Mouse (Mus musculus) regulatory T cell (primary cell): ENCODE measurements at regions not wholly inside any gene's neighbourhood (a gene's known extent, or its start where the extent isn't known, plus 50 kb on each side); places are given as distances from the start of the nearest gene placed in this dataset.
"Not testable (repeated sequence)": the region's sequence is repeated elsewhere in the genome, so short reads cannot be mapped to it uniquely, and the experiment has no call there.

Source experiments
- in situ Hi-C: fragments of 300-600 bp; cut with MboI, MseI; formaldehyde crosslinking; loops from one replicate; pipeline ENCODE4 v1.15.1; 2025; ENCODE audit warnings: high pct_unique_total_duplicates

DNA sequence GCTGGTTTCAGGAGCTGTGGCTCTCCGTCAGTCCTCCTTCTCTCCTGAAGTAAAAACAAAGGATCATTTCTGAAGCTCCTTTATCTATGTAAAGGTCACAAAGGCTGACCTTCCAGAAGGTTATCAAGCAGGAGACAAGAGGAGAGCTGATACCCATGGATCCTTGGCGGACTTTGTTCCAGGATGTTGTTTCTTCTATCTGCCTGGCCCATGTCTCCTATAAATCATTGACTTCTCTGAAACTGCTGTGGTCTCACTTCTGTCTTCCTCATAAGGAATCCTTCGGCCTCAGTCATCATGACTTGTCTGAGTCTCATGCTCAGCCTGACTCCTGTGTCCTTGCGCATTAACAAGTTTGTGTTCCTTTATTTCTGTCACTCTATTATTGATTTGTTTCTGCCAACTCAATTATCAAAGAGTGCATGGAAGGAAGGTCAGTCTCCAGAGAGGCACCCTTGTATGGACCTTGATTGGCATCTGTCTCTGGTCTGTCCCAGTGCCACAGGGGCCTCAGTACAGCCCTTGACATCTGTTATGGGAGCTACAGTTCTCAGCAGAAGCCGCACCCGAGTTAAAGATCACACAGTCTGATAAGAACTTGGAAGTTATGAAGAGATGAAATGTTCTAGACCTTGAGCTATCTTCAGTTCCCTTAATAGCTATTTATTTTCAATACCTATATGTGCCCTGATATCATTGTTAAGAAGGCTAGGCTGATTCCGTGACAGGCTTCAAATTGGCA lies 53.2 kb upstream of the Dazl start:
- in situ Hi-C loops: no loop called here

GRCm38 (mm10) chr17:50353818-50354217 lies 60.4 kb upstream of the Dazl start:
- in situ Hi-C loops: not testable (repeated sequence)

DNA sequence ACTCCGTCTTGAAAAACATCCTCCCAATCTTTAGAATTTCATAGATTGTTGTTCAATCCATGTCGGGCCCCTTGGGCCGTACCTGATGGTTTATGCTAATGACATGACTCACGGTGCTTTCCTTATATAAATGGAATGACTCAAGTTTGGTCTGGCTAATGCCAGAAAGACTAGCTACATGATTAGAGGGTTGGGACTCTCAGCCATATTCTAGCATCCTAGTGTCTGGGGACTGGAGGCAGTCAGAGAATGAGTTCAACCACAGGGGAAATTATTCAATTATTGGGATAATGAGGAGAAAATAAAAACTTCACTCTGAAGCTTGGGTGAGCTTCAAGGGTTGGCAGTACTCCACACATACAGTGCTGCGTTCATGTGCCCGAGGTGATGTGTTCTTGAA lies 60.9 kb upstream of the Dazl start:
- in situ Hi-C loops: no loop called here

DNA sequence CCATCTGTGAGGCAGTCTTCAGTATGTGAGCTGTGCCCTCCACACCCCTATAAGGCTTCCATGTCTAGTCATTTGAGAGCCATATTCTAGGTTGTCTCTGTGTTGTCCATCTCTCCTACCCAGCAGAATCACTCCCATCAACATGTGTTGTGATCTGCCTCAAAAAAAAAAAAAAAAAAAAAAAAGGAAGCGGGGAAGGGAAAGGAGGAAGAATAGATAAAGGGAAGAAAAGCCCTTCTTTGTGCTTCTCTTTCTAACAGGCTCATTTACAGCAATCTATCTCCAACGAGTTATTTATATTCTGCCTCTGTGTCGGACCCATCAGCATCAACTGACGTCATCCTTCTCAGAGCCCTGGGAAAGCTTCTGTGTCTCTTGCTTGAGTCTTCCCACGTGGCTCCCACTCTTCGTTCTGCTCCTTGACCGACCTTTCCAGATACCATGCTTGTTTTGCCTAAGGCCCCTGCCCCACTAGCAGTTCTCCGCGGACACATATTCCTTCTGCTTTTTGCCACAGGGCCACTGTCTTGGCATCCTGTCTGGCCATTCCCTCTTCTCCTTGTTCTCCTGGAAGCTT lies 68.3 kb upstream of the Dazl start:
- in situ Hi-C loops: no loop called here

- in situ Hi-C loops: no loop called here
These were observed 72.0 kb upstream of the Dazl start for GRCm38 (mm10) chr17:50365396-50365795.

GRCm38 (mm10) chr17:50366181-50366580 lies 72.7 kb upstream of the Dazl start:
- in situ Hi-C loops: no loop called here

- in situ Hi-C loops: no loop called here
These were observed 75.9 kb upstream of the Dazl start for GRCm38 (mm10) chr17:50369216-50369875.

- in situ Hi-C loops: no loop called here
These were observed 77.0 kb upstream of the Dazl start for GRCm38 (mm10) chr17:50370484-50370883.

GRCm38 (mm10) chr17:50373496-50374141 lies 80.2 kb upstream of the Dazl start:
- in situ Hi-C loops: no loop called here

DNA sequence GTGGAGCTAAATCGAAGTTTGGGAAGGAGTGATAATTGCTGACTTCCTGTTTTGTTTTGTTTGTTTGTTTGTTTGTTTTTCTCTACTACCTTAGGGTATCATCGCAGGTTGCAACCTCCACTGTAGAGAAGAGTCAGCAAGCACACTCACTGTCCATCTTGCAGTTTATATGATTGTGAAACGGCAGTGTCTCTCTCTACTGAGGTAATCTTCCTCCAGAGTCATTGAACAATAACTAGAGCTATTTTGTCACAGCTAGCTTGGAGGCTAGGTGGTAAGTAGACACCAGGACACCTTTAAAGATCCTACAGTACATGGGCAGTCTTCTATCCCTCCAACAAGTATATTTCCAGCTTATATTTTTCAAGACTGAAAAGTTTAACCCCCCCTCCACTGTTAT lies 82.0 kb upstream of the Dazl start:
- in situ Hi-C loops: no loop called here

DNA sequence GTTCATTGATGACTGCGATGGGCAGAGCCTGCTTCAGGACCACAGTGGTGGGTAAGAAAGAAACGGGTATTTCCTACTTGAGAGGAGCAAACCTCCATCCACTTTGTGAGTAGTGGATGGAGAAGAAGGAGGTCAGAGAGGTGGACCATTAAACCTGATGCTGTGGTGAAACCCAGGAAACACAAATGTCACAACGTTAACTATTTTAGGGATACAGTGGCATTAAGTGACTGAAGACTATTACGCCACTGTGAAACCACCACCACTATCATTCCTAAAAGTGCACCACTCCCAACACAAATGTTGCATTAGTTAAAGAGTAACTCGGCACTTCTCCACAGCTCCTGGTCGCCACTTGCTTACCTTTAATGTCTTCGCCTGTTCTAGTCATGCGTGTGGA lies 83.3 kb upstream of the Dazl start:
- in situ Hi-C loops: no loop called here

DNA sequence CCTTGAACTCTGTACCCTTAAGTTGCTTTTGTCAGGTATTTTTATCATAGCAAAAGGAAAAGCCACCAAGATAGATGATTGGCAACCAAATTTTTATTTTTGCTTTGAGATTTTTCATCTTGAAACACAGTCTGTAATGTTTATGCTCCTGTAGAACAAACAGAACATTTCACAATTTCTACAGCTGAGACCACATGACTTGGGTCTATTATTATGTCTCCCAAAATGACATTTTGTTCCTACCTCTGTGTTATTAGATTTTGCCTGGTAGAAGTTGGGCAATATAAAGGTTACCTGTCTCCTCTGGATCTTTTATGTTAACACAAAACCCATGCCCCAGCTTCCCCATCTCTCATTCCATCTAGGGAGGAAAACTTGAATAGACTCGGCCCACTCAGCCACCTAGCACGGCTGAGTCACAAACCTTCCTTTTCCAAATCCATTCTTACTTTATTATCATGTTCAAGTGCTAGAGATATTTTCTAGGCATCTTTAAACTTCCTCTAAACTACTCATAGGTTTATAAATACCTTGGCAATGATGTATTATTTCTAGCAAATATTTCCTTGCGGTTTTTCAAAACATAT lies 84.8 kb upstream of the Dazl start:
- in situ Hi-C loops: no loop called here

- in situ Hi-C loops: no loop called here
These were observed 95.6 kb upstream of the Dazl start for GRCm38 (mm10) chr17:50388715-50389710.

DNA sequence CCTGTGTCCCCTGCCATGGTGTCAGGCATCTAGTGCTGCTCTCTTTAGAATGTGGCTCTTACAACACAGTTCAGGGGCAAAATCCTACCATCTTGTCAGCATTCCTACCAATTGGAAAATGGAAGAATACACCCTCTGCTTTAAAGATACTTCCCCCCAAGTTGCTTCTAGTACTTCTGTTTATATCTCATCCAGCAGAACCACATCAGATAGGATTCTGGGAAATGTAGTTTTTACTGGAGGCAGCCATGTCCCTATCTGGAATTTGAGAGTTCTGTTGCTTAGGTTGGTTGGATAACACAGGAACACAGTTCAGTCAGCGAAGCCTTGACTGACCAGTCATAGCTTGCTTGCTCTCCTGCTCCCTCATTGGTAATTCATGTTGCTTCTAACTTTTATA lies 96.7 kb upstream of the Dazl start:
- in situ Hi-C loops: no loop called here

GRCm38 (mm10) chr17:50391207-50391606 lies 97.8 kb upstream of the Dazl start:
- in situ Hi-C loops: no loop called here

DNA sequence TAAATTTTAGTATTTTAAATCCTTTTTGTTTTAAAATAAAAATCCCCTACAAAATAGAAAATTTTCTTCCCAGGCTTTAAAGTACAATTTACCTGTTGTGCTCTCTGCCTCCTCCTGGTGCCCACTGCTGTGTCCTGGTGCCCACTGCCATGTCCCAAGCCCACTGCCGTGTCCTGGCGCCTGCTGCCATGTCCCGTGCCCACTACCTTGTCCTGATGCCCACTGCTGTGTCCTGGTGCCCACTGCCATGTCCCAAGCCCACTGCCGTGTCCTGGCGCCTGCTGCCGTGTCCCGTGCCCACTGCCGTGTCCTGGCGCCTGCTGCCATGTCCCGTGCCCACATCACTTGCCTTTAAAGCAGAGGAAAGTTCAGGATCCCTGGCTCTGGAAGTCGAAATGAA lies 98.6 kb upstream of the Dazl start:
- in situ Hi-C loops: no loop called here

GRCm38 (mm10) chr17:50392428-50392827 lies 99.0 kb upstream of the Dazl start:
- in situ Hi-C loops: no loop called here

DNA sequence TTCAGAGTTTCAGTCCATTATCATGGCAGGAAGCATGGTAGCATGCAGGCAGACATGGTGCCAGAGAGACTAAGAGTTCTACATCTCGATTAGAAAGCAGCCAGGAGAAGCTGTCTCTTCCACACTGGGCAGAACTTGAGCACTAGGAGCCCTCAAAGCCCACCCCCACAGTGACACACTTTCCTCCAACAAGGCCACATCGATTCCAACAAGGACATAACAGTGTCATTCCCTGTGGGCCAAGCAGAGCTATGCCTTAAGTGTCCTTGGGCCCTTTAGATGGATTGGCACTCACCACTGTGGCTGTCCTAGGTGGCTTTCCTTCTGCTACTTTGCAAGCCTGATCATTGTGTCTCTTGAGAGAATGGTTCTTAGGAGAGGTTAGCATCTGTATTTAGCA lies 99.5 kb upstream of the Dazl start:
- in situ Hi-C loops: no loop called here

DNA sequence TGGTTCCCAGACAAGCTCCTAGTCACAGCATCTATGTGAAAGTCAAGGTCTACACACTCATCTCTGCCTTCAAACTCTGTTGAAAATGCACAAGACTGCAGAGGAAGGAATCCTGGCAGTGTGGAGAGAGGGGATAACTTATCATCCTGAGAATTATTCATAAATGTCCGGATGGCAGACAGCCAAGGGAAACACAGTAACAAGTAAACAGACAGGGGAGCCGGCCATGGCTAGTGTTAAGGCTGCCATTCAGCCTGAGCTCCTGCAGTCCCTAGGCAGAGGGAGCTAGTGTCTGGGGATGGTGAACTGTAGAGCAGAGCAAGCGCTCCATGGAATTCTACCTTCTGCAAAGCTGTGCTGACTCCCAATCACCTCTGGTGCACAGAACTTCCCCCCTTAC lies 100.3 kb upstream of the Dazl start:
- in situ Hi-C loops: no loop called here

- in situ Hi-C loops: no loop called here
These were observed 101.4 kb upstream of the Dazl start for GRCm38 (mm10) chr17:50394801-50395200.

DNA sequence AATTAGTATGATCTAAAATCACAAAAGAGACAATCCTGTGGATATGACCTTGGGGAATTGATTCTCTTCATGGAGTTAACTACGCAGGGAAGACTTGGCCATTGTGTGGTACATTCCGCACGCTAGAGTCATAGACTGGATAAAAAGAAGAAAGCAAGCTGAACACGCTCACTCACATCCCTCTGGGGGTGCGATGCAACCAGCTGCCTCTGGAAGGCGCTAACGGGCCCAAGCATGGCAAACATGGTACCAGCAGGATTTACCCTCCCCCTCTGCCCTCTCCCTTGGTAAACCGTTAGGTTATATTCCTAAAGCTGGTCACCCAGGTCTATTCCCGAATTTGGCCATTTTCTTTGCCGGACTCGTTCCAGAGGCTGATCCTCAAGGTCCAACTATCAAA lies 102.2 kb upstream of the Dazl start:
- in situ Hi-C loops: no loop called here
